Mouse (Mus musculus): Measurements from ENCODE around the gene Tk1. TPM values are rescaled to one million over a fixed set of nuclear protein-coding genes. Genes with fewer than 3 reads are reported as not detected.

The Tk1 gene
- polyA plus RNA-seq, 1 experiment from 2014 or later = 15.3 TPM

- H3K4me1 ChIP-seq = peaks cover 3% of the 10 kb centered on the region; the same call in 1 of the 2 replicates
- WGBS = 57% methylated on average over 3 of the region's 3 CpGs
Measured at GRCm38 (mm10) chr11:117858392-117858791, 32.5 kb upstream of the Tk1 start.

DNA sequence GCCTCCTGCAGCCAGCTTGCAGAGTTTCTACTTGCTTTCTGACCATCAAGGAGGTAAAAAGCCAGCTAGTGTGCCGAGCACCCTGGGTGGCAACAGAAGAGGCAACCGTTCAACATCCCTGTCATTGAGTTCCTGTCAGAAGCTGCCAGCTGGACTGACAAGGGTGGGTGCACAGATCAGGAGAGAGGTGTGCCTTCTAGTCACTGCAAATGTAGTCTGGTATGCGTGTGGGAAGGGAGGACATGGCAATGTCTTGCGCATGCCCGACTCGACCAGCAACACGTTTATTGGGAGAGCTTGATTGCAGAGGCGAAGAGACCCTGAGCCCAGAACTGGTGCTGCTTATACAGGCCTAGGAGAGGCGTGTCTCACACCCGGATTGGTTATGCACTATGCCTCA, 31.6 kb upstream of the Tk1 start:
- Histone ChIP-seq H3K36me3 (replicated peaks) (no peaks in the 10 kb centered on the region), H3K27me3 (replicated peaks) (peaks cover 23% of the 10 kb centered on the region), H3K4me3 (no peak overlapping the region), H3K4me2 (no peak overlapping the region), H3K4me1 (peaks cover 3% of the 10 kb centered on the region; the same call in 1 of the 2 replicates), H3K9ac (no peak overlapping the region), H3K9me3 (no peaks in the 10 kb centered on the region), H3K27ac (no peak overlapping the region)
- WGBS = 91% methylated on average over 10 of the region's 10 CpGs
- no peak for ATAC-seq (replicated peaks)

More at GRCm38 (mm10) chr11:117858392-117858791, 32.5 kb upstream of the Tk1 start:
- no peak overlapping the region for H3K4me2 ChIP-seq
- no peak for ATAC-seq (replicated peaks)
- no peak overlapping the region for H3K27ac ChIP-seq
- no peaks in the 10 kb centered on the region for H3K9me3 ChIP-seq
- no peaks in the 10 kb centered on the region for H3K36me3 ChIP-seq (replicated peaks)
- H3K4me3 ChIP-seq = no peak overlapping the region
- peaks cover 24% of the 10 kb centered on the region for H3K27me3 ChIP-seq (replicated peaks)
- H3K9ac ChIP-seq = no peak overlapping the region

- no peak overlapping the region for H3K4me3 ChIP-seq
- 75% methylated on average over 1 of the region's 1 CpGs for WGBS
- H3K4me2 ChIP-seq = no peak overlapping the region
- ATAC-seq (replicated peaks) = no peak
- peaks cover 3% of the 10 kb centered on the region; the same call in 1 of the 2 replicates for H3K4me1 ChIP-seq
- no peak overlapping the region for H3K27ac ChIP-seq
- H3K36me3 ChIP-seq (replicated peaks) = no peaks in the 10 kb centered on the region
- no peak overlapping the region for H3K9ac ChIP-seq
- no peaks in the 10 kb centered on the region for H3K9me3 ChIP-seq
- H3K27me3 ChIP-seq (replicated peaks) = peaks cover 15% of the 10 kb centered on the region
Measured at GRCm38 (mm10) chr11:117855975-117856374, 30.1 kb upstream of the Tk1 start.

DNA sequence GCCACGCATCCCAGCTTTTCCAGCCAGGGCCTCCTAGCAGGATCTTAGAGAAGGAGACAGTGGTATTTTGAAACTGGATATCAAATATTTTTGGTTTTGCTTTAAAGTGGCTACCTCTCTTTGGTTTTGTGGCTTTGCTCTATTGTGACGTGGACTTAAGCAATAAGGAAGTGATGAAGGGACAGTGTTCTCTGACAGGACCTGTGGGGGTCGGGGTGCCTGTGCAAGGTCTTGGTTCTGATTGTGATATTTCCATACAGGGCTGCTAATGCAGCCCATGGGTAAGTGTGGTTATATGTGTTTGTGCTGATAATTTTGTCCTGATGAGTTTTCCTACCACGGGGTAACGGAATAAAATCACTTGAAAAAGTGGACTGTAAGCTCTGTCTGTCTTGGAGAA, 29.5 kb upstream of the Tk1 start:
- WGBS = 95% methylated on average over 5 of the region's 5 CpGs
- Histone ChIP-seq H3K9ac (no peak overlapping the region), H3K4me3 (no peak overlapping the region), H3K9me3 (no peaks in the 10 kb centered on the region), H3K36me3 (replicated peaks) (no peaks in the 10 kb centered on the region), H3K4me2 (no peak overlapping the region), H3K4me1 (no peaks in the 10 kb centered on the region), H3K27ac (no peak overlapping the region), H3K27me3 (replicated peaks) (peaks cover 8% of the 10 kb centered on the region)
- no peak for ATAC-seq (replicated peaks)

DNA sequence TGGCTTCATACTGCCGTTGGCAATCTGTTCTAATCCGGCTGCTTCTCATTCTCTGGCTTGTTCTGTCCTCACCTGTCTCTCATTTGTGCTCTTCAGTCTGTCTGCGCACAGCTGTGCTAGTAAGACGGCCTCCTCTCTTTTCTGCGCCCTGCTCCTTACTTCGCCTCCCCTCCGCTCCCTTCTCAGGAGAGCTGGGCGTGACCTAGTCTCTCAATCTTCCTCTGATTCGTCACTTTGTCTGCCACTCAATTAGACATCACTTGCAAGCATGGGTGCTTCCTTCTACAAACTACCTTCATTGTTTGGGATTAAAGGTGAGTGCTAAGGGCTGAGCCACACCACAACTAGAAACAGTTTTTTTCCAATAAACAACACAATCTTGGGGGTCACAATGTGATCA, 28.3 kb upstream of the Tk1 start:
- no peak for ATAC-seq (replicated peaks)
- H3K4me2 ChIP-seq = no peak overlapping the region
- peaks cover 10% of the 10 kb centered on the region for H3K4me1 ChIP-seq
- H3K27ac ChIP-seq = no peak overlapping the region
- H3K36me3 ChIP-seq (replicated peaks) = no peaks in the 10 kb centered on the region
- H3K4me3 ChIP-seq = no peak overlapping the region
- no peak overlapping the region for H3K9ac ChIP-seq
- WGBS = 93% methylated on average over 9 of the region's 9 CpGs
- no peaks in the 10 kb centered on the region for H3K9me3 ChIP-seq
- no peaks in the 10 kb centered on the region for H3K27me3 ChIP-seq (replicated peaks)

DNA sequence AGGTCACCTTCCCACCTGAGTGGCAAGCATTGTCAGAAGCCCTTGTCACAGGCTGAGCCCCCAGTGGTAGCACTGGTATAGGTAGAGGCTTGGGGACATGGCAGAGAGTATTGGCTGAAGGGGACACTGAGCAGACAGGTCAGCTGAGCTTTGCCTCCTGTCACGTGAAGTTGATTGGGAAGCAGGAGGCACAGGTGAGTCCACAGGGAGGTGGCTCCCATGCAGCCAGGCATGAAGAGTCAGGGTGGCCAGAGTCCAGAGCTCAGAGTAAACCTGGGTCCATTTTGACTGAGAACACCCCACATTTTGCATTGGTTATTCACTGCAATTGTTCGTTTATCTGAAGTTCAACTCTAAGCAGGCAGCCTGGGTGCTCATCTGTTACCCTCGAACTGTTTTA, 27.0 kb upstream of the Tk1 start:
- no peak overlapping the region for H3K4me2 ChIP-seq
- H3K27ac ChIP-seq = no peak overlapping the region
- H3K9ac ChIP-seq = no peak overlapping the region
- ATAC-seq (replicated peaks) = no peak
- H3K36me3 ChIP-seq (replicated peaks) = no peaks in the 10 kb centered on the region
- WGBS = 96% methylated on average over 3 of the region's 3 CpGs
- no peaks in the 10 kb centered on the region for H3K9me3 ChIP-seq
- no peaks in the 10 kb centered on the region for H3K27me3 ChIP-seq (replicated peaks)
- H3K4me1 ChIP-seq = peaks cover 19% of the 10 kb centered on the region
- H3K4me3 ChIP-seq = no peak overlapping the region

DNA sequence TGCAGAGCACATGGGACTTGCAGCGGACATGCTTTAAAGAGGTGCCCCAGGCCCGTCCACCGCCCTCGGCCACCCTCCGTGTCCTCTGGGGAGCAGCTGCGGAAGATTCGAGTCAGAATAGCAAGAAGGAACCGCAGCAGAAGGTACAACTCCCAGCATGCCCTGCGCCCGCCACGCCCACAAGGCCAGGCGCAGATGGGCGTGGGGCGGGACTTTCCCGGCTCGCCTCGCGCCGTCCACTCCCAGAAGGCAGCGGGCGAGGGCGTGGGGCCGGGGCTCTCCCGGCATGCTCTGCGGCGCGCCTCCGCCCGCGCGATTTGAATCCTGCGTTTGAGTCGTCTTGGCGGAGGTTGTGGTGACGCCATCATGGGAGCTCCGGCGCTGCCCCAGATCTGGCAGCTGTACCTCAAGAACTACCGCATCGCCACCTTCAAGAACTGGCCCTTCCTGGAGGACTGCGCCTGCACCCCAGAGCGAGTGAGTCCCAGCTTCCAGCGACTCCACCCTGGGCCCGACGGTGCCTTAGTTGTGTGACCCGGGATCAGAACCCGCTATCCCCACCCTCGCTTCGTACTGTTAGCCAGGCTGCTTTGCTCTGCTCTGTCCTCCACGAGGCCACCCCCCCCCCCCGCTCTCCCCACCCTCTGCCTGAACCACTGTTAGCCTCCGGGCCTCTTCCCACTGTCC, 23.2 kb upstream of the Tk1 start, which contains the start of gene Birc5:
Gene Birc5 (plus strand): TSS at position 267 of the 687 bp plus-strand sequence.
- Histone ChIP-seq H3K9me3 (no peaks in the 10 kb centered on the region), H3K4me3 (peak within 1 kb of the TSS; percentile 72), H3K27me3 (replicated peaks) (no peaks in the 10 kb centered on the region), H3K36me3 (replicated peaks) (no peaks in the 10 kb centered on the region), H3K4me1 (peaks cover 23% of the 10 kb centered on the region), H3K9ac (peak within 1 kb of the TSS; percentile 93), H3K27ac (peak within 1 kb of the TSS; percentile 99), H3K4me2 (peak within 1 kb of the TSS; percentile 85)
- 1% methylated on average over 50 of the region's 51 CpGs for WGBS
- ATAC-seq (replicated peaks) = peak; percentile 96

- H3K9me3 ChIP-seq = no peaks in the 10 kb centered on the region
- H3K9ac ChIP-seq = peak overlapping the region; percentile 93
- H3K4me3 ChIP-seq = peak overlapping the region; percentile 72
- H3K27me3 ChIP-seq (replicated peaks) = no peaks in the 10 kb centered on the region
- no peaks in the 10 kb centered on the region for H3K36me3 ChIP-seq (replicated peaks)
- peak overlapping the region; percentile 85 for H3K4me2 ChIP-seq
- peak; percentile 90 for ATAC-seq (replicated peaks)
- peaks cover 23% of the 10 kb centered on the region for H3K4me1 ChIP-seq
- WGBS = 11% methylated on average over 19 of the region's 19 CpGs
- H3K27ac ChIP-seq = peak overlapping the region; percentile 99
Measured at GRCm38 (mm10) chr11:117848271-117848984, 22.5 kb upstream of the Tk1 start.

DNA sequence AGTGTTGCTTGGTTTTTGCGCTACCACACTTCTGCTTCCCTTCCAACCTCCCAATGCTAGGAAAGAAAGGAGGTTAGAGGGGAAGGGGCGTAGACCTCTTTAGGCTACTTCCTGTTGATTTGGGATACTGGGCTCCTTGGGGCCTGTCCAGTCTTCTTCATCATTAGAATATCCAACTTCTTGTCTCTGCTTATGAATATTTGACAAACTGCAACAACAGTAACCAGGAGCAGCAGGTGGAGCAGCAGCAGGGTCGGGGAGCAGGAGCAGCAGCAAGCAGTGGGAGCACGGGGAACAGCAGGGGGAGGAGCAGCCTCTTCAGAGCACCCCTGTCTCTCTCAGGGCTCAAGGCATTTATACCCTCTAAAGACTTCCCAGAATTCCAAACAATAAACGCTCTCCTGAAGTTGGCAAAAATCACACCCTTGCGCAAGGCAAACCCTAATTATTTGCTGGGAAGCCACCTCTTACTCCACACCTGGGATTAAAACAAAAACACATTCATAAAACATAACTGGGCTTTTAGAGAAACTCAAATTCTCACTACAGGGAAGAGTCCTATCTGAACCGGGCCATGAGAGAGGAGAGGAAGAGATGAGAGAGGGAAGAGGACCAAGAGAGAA, 21.8 kb upstream of the Tk1 start:
- peak overlapping the region; percentile 72 for H3K4me3 ChIP-seq
- 0 out of 2 replicates have a peak overlapping the region, but pooled peaks have one; percentile 93 for H3K9ac ChIP-seq
- H3K4me2 ChIP-seq = peak overlapping the region; percentile 85
- no peaks in the 10 kb centered on the region for H3K27me3 ChIP-seq (replicated peaks)
- H3K4me1 ChIP-seq = peaks cover 23% of the 10 kb centered on the region
- no peaks in the 10 kb centered on the region for H3K36me3 ChIP-seq (replicated peaks)
- H3K27ac ChIP-seq = peak overlapping the region; percentile 99
- 83% methylated on average over 7 of the region's 7 CpGs for WGBS
- no peaks in the 10 kb centered on the region for H3K9me3 ChIP-seq
- no peak for ATAC-seq (replicated peaks)

- Histone ChIP-seq H3K36me3 (replicated peaks) (no peaks in the 10 kb centered on the region), H3K27ac (no peak overlapping the region), H3K4me2 (no peak overlapping the region), H3K9ac (no peak overlapping the region), H3K4me3 (no peak overlapping the region), H3K4me1 (peaks cover 23% of the 10 kb centered on the region), H3K9me3 (no peaks in the 10 kb centered on the region), H3K27me3 (replicated peaks) (no peaks in the 10 kb centered on the region)
- no peak for ATAC-seq (replicated peaks)
- WGBS = 55% methylated on average over 5 of the region's 5 CpGs
Measured at GRCm38 (mm10) chr11:117846640-117847039, 20.7 kb upstream of the Tk1 start.

GRCm38 (mm10) chr11:117845651-117846050, 19.8 kb upstream of the Tk1 start:
- 76% methylated on average over 2 of the region's 2 CpGs for WGBS
- Histone ChIP-seq H3K4me1 (peaks cover 23% of the 10 kb centered on the region), H3K9me3 (no peaks in the 10 kb centered on the region), H3K4me3 (no peak overlapping the region), H3K27ac (no peak overlapping the region), H3K27me3 (replicated peaks) (no peaks in the 10 kb centered on the region), H3K9ac (no peak overlapping the region), H3K4me2 (no peak overlapping the region), H3K36me3 (replicated peaks) (no peaks in the 10 kb centered on the region)
- no peak for ATAC-seq (replicated peaks)

- peaks cover 19% of the 10 kb centered on the region for H3K4me1 ChIP-seq
- no peaks in the 10 kb centered on the region for H3K27me3 ChIP-seq (replicated peaks)
- H3K9me3 ChIP-seq = no peaks in the 10 kb centered on the region
- no peak overlapping the region for H3K27ac ChIP-seq
- no peak overlapping the region for H3K4me2 ChIP-seq
- H3K4me3 ChIP-seq = no peak overlapping the region
- no peak for ATAC-seq (replicated peaks)
- H3K9ac ChIP-seq = no peak overlapping the region
- no peaks in the 10 kb centered on the region for H3K36me3 ChIP-seq (replicated peaks)
- 82% methylated on average over 2 of the region's 2 CpGs for WGBS
Measured at GRCm38 (mm10) chr11:117844997-117845396, 19.1 kb upstream of the Tk1 start.

Measured in midbrain, embryonic 15.5 days (tissue).